Mouse (Mus musculus) forebrain, embryonic 14.5 days (tissue): ENCODE measurements around the gene Stag3. TPM values are rescaled to one million over a fixed set of nuclear protein-coding genes. Genes with fewer than 3 reads are reported as not detected.

Experiments
- ATAC-seq: fragments of 200-750 bp; cut with Nextera tagmentation; 2 replicates; pipeline ENCODE4 v1.8.0; 2017; ENCODE audit warnings: mild to moderate bottlenecking, moderate library complexity
- DNase-seq: peaks from one replicate; pipeline ENCODE4 v3.0.0-alpha.2; 2015; ENCODE audit warnings: low spot score
- H3K27ac ChIP-seq: fragments of 300-500 bp; sonication (generic); 2 replicates; pipeline ENCODE4 v1.5.1; 2014; ENCODE audit warnings: low read depth, mild to moderate bottlenecking, control low read depth, low read length, moderate library complexity
- H3K27me3 ChIP-seq: fragments of 300-500 bp; sonication (generic); replicated peaks from 2 replicates; pipeline ENCODE4 v1.6.1; 2014; ENCODE audit warnings: low read length, control low read depth, mixed read lengths; ENCODE audit not compliant: control insufficient read depth, insufficient read depth
- H3K36me3 ChIP-seq: fragments of 300-500 bp; sonication (generic); 2 replicates; pipeline ENCODE4 v1.6.1; 2014; ENCODE audit warnings: low read length, control low read depth; ENCODE audit not compliant: control insufficient read depth, insufficient read depth
- H3K4me1 ChIP-seq: fragments of 300-500 bp; sonication (generic); 2 replicates; pipeline ENCODE4 v1.6.1; 2014; ENCODE audit warnings: antibody characterized with exemption, low read length, control low read depth; ENCODE audit not compliant: control insufficient read depth, insufficient read depth
- H3K4me2 ChIP-seq: fragments of 300-500 bp; sonication (generic); 2 replicates; pipeline ENCODE4 v1.6.1; 2014; ENCODE audit warnings: mild to moderate bottlenecking, control low read depth, low read length
- H3K4me3 ChIP-seq: fragments of 300-500 bp; sonication (generic); 2 replicates; pipeline ENCODE4 v1.5.1; 2014; ENCODE audit warnings: low read depth, low read length, control low read depth
- H3K9ac ChIP-seq: fragments of 300-500 bp; sonication (generic); 2 replicates; pipeline ENCODE4 v1.6.1; 2014; ENCODE audit warnings: mild to moderate bottlenecking, low read length, control low read depth, moderate library complexity
- H3K9me3 ChIP-seq: fragments of 300-500 bp; sonication (generic); replicated peaks from 2 replicates; pipeline ENCODE4 v1.6.1; 2016; ENCODE audit warnings: low read length, control low read depth, mixed read lengths; ENCODE audit not compliant: control insufficient read depth
- WGBS: fragments of 180-500 bp; shearing (Covaris S2); extraction: QIAGEN DNeasy Blood & Tissue Kit; methylation state at CpG from one replicate; pipeline ENCODE4 v1.1.7; 2014; 5-methylcytosine and 5-hydroxymethylcytosine counted together
- polyA plus RNA-seq: library from polyadenylated mRNA; unstranded; fragments of >200 nt; fragmentation: Nextera tagmentation; extraction: Ambion mirVana; gene quantifications from 2 replicates; pipeline ENCODE4 v1.2.1, GENCODE M21; 2014

Gene Stag3
- polyA plus RNA-seq, 1 experiment from 2014 or later, result 2.3 TPM

GRCm38 (mm10) chr5:138263260-138264206, 16.5 kb upstream of the Stag3 start, which contains the start of gene BC037034:
BC037034 (minus strand) TSS chr5:138264033.
- Histone ChIP-seq H3K4me2 (peak within 1 kb of the TSS; percentile 97), H3K4me3 (peak within 1 kb of the TSS; percentile 90), H3K27ac (peak within 1 kb of the TSS; percentile 65; the same call in 1 of the 2 replicates), H3K9ac (peak within 1 kb of the TSS; percentile 95), H3K27me3 (no peaks in the 10 kb centered on the region), H3K36me3 (peaks cover 39% of the 10 kb centered on the region), H3K9me3 (no peaks in the 10 kb centered on the region), H3K4me1 (peaks cover 5% of the 10 kb centered on the region)
- DNase-seq, result peak; percentile 94
- ATAC-seq, result peak; percentile 95
- WGBS, result under 1% methylated on average over 64 of the region's 71 CpGs

DNA sequence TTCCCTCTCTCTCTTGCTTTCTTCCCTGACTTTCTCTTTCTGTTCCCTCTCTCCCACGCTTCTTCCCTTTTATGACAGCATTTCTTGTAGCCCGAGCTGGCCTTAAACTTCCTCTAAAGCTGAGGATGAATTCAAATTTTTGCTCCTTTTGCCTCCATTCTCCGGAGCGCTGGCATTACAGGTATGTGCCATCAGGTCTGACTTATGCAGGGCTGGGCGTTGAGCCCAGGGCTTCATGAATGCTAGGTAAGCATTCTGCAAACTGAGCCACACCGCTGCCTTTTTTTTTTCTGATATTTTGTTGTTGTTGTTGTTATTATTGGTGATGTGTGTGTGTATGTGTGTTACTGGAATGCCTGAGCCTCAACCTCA, 15.8 kb upstream of the Stag3 start:
- peaks cover 32% of the 10 kb centered on the region for H3K36me3 ChIP-seq
- peaks cover 5% of the 10 kb centered on the region for H3K4me1 ChIP-seq
- H3K4me2 ChIP-seq, result peak overlapping the region; percentile 97
- ATAC-seq, result peak; percentile 13; the same call in 1 of the 2 replicates
- no peak for DNase-seq
- H3K4me3 ChIP-seq, result peak overlapping the region; percentile 90
- no peaks in the 10 kb centered on the region for H3K27me3 ChIP-seq
- H3K9me3 ChIP-seq, result no peaks in the 10 kb centered on the region
- H3K9ac ChIP-seq, result peak overlapping the region; percentile 95
- WGBS, result 17% methylated on average over 6 of the region's 6 CpGs
- H3K27ac ChIP-seq, result peak overlapping the region; percentile 65; the same call in 1 of the 2 replicates

GRCm38 (mm10) chr5:138265712-138266111, 14.3 kb upstream of the Stag3 start:
- Histone ChIP-seq H3K4me2 (no peak overlapping the region), H3K27ac (no peak overlapping the region), H3K4me1 (peaks cover 5% of the 10 kb centered on the region), H3K9ac (no peak overlapping the region), H3K4me3 (no peak overlapping the region), H3K27me3 (no peaks in the 10 kb centered on the region), H3K9me3 (no peaks in the 10 kb centered on the region), H3K36me3 (peaks cover 17% of the 10 kb centered on the region)
- DNase-seq (no peak), ATAC-seq (no peak)
- WGBS, result 93% methylated on average over 4 of the region's 4 CpGs

DNA sequence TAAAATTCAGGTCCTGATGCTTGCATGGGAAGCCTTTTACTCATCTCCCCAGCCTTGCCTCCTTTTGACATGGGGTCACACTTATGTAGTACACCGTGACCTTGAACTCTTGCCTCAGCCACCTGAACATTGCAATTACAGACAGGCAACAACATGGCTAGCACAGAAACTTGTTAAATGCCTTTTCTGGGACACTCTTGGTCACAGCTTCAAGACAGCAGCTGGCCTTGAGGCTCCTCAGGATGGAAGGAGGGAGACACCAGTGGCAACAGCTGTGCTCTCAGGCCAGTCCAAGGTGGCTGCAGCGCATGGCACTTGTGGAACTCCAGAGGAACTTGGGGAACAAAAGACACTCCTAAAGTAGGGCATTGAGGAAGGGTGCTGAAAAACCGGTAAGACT, 12.9 kb upstream of the Stag3 start:
- no peaks in the 10 kb centered on the region for H3K27me3 ChIP-seq
- no peak overlapping the region for H3K4me2 ChIP-seq
- H3K27ac ChIP-seq, result no peak overlapping the region
- no peak for DNase-seq
- H3K9me3 ChIP-seq, result no peaks in the 10 kb centered on the region
- WGBS, result 89% methylated on average over 3 of the region's 3 CpGs
- H3K9ac ChIP-seq, result no peak overlapping the region
- ATAC-seq, result no peak
- peaks cover 3% of the 10 kb centered on the region; the same call in 1 of the 2 replicates for H3K36me3 ChIP-seq
- H3K4me3 ChIP-seq, result no peak overlapping the region
- peaks cover 5% of the 10 kb centered on the region for H3K4me1 ChIP-seq

- Histone ChIP-seq H3K27ac (no peak overlapping the region), H3K27me3 (no peaks in the 10 kb centered on the region), H3K4me2 (no peak overlapping the region), H3K4me1 (peaks cover 3% of the 10 kb centered on the region; the same call in 1 of the 2 replicates), H3K4me3 (no peak overlapping the region), H3K9ac (no peak overlapping the region), H3K9me3 (no peaks in the 10 kb centered on the region), H3K36me3 (peaks cover 4% of the 10 kb centered on the region)
- ATAC-seq (no peak), DNase-seq (no peak)
- 82% methylated on average over 4 of the region's 4 CpGs for WGBS
Measured at GRCm38 (mm10) chr5:138268980-138269379, 11.1 kb upstream of the Stag3 start.

GRCm38 (mm10) chr5:138271232-138271631, 8.8 kb upstream of the Stag3 start:
- peaks cover 16% of the 10 kb centered on the region for H3K4me1 ChIP-seq
- no peaks in the 10 kb centered on the region for H3K27me3 ChIP-seq
- DNase-seq (no peak), ATAC-seq (no peak)
- no peaks in the 10 kb centered on the region for H3K9me3 ChIP-seq
- no peak overlapping the region for H3K9ac ChIP-seq
- no peak overlapping the region for H3K27ac ChIP-seq
- 53% methylated on average over 3 of the region's 3 CpGs for WGBS
- no peak overlapping the region for H3K4me2 ChIP-seq
- H3K4me3 ChIP-seq, result no peak overlapping the region
- H3K36me3 ChIP-seq, result peaks cover 11% of the 10 kb centered on the region

DNA sequence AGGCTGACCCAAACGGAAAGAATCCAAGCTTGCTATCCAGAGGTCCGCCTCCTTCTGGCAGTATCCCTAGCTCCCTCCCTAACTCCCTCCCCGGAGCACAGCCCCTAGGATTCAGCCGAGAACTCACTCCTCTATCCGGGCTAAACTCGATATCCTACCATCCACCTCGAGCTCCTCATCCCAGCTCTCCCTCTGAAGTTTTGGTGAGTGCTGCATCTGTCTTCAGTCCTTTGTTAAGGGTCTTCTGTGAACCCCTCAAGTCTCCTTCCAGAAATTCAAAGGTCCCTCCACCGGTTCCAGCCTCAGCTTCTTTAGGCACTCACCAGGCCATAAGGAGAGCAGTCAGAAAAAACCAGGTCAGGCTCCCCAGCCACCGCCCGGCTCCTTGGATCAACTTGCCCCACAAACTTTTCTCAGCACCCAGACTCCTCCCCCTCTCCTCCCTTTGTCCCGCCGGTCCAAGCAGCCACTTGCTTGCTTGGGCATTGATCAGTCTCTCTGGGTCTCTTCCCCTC, 7.6 kb upstream of the Stag3 start, which contains the start of gene Gal3st4:
Gene Gal3st4 (minus strand): TSS at position 432 of the 515 bp plus-strand sequence.
- Histone ChIP-seq H3K27me3 (no peaks in the 10 kb centered on the region), H3K4me1 (peaks cover 28% of the 10 kb centered on the region), H3K4me3 (0 out of 2 replicates have a peak within 1 kb of the TSS, but pooled peaks have one; percentile 0), H3K36me3 (peaks cover 18% of the 10 kb centered on the region), H3K27ac (no peak within 1 kb of the TSS), H3K9ac (peak within 1 kb of the TSS; percentile 29; the same call in 1 of the 2 replicates), H3K4me2 (peak within 1 kb of the TSS; percentile 34), H3K9me3 (no peaks in the 10 kb centered on the region)
- peak; percentile 24 for DNase-seq
- peak; percentile 45; the same call in 1 of the 2 replicates for ATAC-seq
- 1% methylated on average over 12 of the region's 12 CpGs for WGBS

DNA sequence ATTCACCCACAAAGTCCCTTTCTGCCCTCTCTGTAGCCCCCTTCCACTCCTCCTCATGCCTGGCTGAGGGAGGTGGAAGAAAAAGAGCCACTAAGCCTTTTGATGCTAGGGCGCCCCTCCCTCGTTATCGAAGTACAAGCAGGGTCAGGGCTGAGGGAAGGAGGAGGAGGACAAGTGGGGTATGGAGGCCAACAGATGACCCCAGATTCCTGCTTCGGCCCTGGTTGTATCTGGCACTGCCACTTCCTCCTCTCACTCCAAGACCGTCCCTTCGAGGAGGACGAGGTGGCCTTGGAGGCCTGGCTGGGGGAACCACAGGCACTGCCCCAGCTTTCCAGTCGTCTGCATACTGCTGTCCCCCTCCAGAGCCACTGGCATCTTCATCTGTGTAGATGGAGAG, 5.9 kb upstream of the Stag3 start:
- 61% methylated on average over 8 of the region's 8 CpGs for WGBS
- no peak overlapping the region for H3K27ac ChIP-seq
- H3K4me2 ChIP-seq, result no peak overlapping the region
- peaks cover 25% of the 10 kb centered on the region for H3K36me3 ChIP-seq
- H3K27me3 ChIP-seq, result no peaks in the 10 kb centered on the region
- H3K9me3 ChIP-seq, result no peaks in the 10 kb centered on the region
- H3K4me3 ChIP-seq, result no peak overlapping the region
- H3K4me1 ChIP-seq, result peaks cover 39% of the 10 kb centered on the region
- H3K9ac ChIP-seq, result no peak overlapping the region
- DNase-seq (no peak), ATAC-seq (no peak)
